Mouse (Mus musculus): ENCODE data around the gene Sdk1. TPM values are rescaled to one million over a fixed set of nuclear protein-coding genes. Genes with fewer than 3 reads are reported as not detected.

The Sdk1 gene
- polyA plus RNA-seq, 1 experiment: 0.55 TPM

DNA sequence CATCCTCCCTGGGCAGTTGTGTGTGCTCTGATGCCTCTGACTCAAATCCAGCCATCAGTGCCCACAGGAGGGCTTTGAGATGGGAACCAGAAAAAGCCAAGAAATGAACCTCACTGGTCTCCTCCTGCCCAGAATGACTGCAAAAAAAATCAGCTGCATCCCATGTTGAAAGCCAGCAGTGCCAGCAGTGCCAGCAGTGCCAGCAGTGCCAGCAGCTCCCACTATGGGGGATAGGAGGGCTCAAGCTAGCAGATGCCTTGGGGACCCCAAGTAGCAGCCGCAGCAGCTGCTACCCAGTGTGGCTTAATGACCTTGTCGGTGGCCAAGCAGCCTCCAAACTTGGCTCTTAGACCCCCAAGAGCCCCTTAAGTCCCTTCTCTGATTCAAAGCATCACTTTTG is 1001.8 kb downstream of the Sdk1 start:
- Histone ChIP-seq H3K4me1 (ENCODE audit: control insufficient read depth, insufficient read depth, low read length) (no peaks in the 10 kb centered on the region), H3K27ac (ENCODE audit: insufficient read depth, low read depth, low read length) (no peak overlapping the region), H3K4me3 (ENCODE audit: insufficient read depth, low read length) (no peak overlapping the region)
- TF ChIP-seq CTCF (IDR thresholded peaks at IDR 0.05; ENCODE audit: low read depth, low read length) (no peak), POLR2A (IDR thresholded peaks at IDR 0.05; ENCODE audit: borderline replicate concordance, low read depth, low read length) (no peak)

DNA sequence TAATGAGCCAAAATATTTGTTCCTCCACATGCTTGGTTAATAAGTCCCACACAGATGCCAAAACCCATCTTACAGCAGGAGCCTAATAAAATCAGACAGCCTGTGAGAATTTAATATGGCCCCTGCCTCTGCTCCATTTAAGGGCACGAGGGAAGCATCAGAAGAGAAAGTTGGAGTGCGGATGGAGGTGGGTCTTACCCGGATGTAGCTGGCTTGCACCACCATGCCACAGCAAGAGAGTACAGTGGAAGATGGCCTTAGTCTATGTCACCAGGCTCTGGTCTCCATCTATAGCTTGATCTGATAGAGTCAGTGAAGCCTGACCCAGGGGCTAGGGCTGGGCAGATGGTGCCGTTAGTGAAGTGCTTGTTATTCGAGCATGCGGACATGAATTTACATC is 1014.9 kb downstream of the Sdk1 start:
- Histone ChIP-seq H3K27ac (ENCODE audit: insufficient read depth, low read depth, low read length) (no peak overlapping the region), H3K4me3 (ENCODE audit: insufficient read depth, low read length) (no peak overlapping the region), H3K4me1 (ENCODE audit: control insufficient read depth, insufficient read depth, low read length) (no peaks in the 10 kb centered on the region)
- no peak for TF ChIP-seq CTCF (IDR thresholded peaks at IDR 0.05; ENCODE audit: low read depth, low read length)
- TF ChIP-seq POLR2A (IDR thresholded peaks at IDR 0.05; ENCODE audit: borderline replicate concordance, low read depth, low read length): no peak

DNA sequence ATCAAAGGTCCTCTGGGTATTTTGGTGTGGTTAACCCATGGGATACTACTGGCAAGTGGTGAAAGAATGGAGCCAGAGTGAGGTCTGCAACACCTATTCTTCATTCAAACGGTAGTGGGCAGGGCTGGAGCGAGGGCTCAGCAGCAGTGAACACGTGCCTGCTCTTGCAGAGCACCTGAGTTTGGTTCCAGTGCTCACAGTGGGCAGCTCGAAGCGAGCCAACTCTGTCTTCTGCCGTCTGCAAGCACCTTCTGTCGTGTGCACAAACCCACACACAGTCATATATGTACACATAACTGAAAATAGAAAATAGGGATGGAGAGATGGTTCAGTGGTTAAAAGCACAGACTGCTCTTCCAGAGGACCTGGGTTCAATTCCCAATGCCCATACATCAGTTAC is 1017.4 kb downstream of the Sdk1 start:
- no peak for TF ChIP-seq POLR2A (IDR thresholded peaks at IDR 0.05; ENCODE audit: borderline replicate concordance, low read depth, low read length)
- no peak for TF ChIP-seq CTCF (IDR thresholded peaks at IDR 0.05; ENCODE audit: low read depth, low read length)
- H3K4me1 ChIP-seq (ENCODE audit: control insufficient read depth, insufficient read depth, low read length): no peaks in the 10 kb centered on the region

DNA sequence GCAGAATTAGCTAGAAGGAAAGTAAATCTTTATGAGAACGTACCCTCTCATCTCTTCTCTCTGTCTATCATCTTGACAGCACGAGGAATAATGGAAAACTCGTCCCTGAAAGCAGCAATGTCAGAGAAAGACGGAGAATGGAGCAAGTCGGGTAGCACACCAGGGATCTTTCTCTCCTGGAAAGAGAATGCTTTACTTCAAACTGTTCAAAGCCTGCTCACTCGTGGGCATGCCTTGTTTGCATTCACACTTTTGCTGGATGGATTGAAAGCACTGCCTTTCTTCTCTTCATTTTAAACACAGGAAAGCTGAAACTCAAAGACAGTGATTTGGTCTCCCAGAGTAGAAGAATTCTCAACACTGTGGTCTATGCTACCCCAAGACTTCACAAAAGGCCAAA is 1020.8 kb downstream of the Sdk1 start:
- TF ChIP-seq POLR2A (IDR thresholded peaks at IDR 0.05; ENCODE audit: borderline replicate concordance, low read depth, low read length): no peak
- no peaks in the 10 kb centered on the region for H3K4me1 ChIP-seq (ENCODE audit: control insufficient read depth, insufficient read depth, low read length)
- no peak overlapping the region for H3K27ac ChIP-seq (ENCODE audit: insufficient read depth, low read depth, low read length)
- H3K4me3 ChIP-seq (ENCODE audit: insufficient read depth, low read length): no peak overlapping the region

More for the DNA sequence above, 1017.4 kb downstream of the Sdk1 start:
- H3K27ac ChIP-seq (ENCODE audit: insufficient read depth, low read depth, low read length): no peak overlapping the region
- no peak overlapping the region for H3K4me3 ChIP-seq (ENCODE audit: insufficient read depth, low read length)

Other genes starting within 250 kb of the Sdk1 start
- 5.7 and 6.1 TPM in 2 replicates for gene Card11, start 240.9 kb upstream of the Sdk1 start, polyA plus RNA-seq (2012; ENCODE audit: insufficient read depth, insufficient read length, missing spikeins)

All from bone marrow macrophage, adult 2 months (primary cell).